Mouse (Mus musculus): Measurements from ENCODE around the gene Csnk1g2.
"Not testable (repeated sequence)": the region's sequence is repeated elsewhere in the genome, so short reads cannot be mapped to it uniquely, and the experiment has no call there.

Csnk1g2 gene

GRCm38 (mm10) chr10:80602698-80603325 is 19.8 kb upstream of the Csnk1g2 start, which contains the start of the genes Scamp4 and Adat3:
Scamp4 (plus strand) TSS chr10:80602872.
Adat3 (plus strand) TSS chr10:80602880.
- in situ Hi-C loops (cut with MseI, MboI) = no loop called here

GRCm38 (mm10) chr10:80603364-80603763 is 19.3 kb upstream of the Csnk1g2 start:
- in situ Hi-C loops (cut with MseI, MboI) = no loop called here

GRCm38 (mm10) chr10:80604001-80604509 is 18.6 kb upstream of the Csnk1g2 start:
- in situ Hi-C loops (cut with MseI, MboI) = no loop called here

- in situ Hi-C loops (cut with MseI, MboI) = no loop called here
Measured at GRCm38 (mm10) chr10:80604988-80605387, 17.6 kb upstream of the Csnk1g2 start.

- in situ Hi-C loops (cut with MseI, MboI) = not testable (repeated sequence)
Measured at GRCm38 (mm10) chr10:80605721-80606120, 16.9 kb upstream of the Csnk1g2 start, which contains the start of gene Gm49322. Gm49322 (plus strand) TSS chr10:80606021.

GRCm38 (mm10) chr10:80606306-80606705 is 16.3 kb upstream of the Csnk1g2 start:
- in situ Hi-C loops (cut with MseI, MboI) = no loop called here

- in situ Hi-C loops (cut with MseI, MboI) = no loop called here
Measured at GRCm38 (mm10) chr10:80606737-80607350, 15.8 kb upstream of the Csnk1g2 start.

- in situ Hi-C loops (cut with MseI, MboI) = no loop called here
Measured at GRCm38 (mm10) chr10:80608435-80608834, 14.2 kb upstream of the Csnk1g2 start.

- in situ Hi-C loops (cut with MseI, MboI) = no loop called here
Measured at GRCm38 (mm10) chr10:80609269-80609924, 13.2 kb upstream of the Csnk1g2 start.

- in situ Hi-C loops (cut with MseI, MboI) = no loop called here
Measured at GRCm38 (mm10) chr10:80610116-80610785, 12.4 kb upstream of the Csnk1g2 start.

GRCm38 (mm10) chr10:80611024-80611423 is 11.6 kb upstream of the Csnk1g2 start:
- in situ Hi-C loops (cut with MseI, MboI) = no loop called here

- in situ Hi-C loops (cut with MseI, MboI) = no loop called here
Measured at GRCm38 (mm10) chr10:80611905-80612304, 10.7 kb upstream of the Csnk1g2 start.

GRCm38 (mm10) chr10:80613821-80614220 is 8.8 kb upstream of the Csnk1g2 start:
- in situ Hi-C loops (cut with MseI, MboI) = no loop called here

- in situ Hi-C loops (cut with MseI, MboI) = no loop called here
Measured at GRCm38 (mm10) chr10:80614351-80614750, 8.3 kb upstream of the Csnk1g2 start.

GRCm38 (mm10) chr10:80618181-80618580 is 4.5 kb upstream of the Csnk1g2 start:
- in situ Hi-C loops (cut with MseI, MboI) = no loop called here

- in situ Hi-C loops (cut with MseI, MboI) = no loop called here
Measured at GRCm38 (mm10) chr10:80619465-80620244, 3.0 kb upstream of the Csnk1g2 start.

GRCm38 (mm10) chr10:80620365-80620764 is 2.3 kb upstream of the Csnk1g2 start:
- in situ Hi-C loops (cut with MseI, MboI) = no loop called here

GRCm38 (mm10) chr10:80620796-80621689 is 1.6 kb upstream of the Csnk1g2 start:
- in situ Hi-C loops (cut with MseI, MboI) = no loop called here

GRCm38 (mm10) chr10:80621690-80621939 is 1.0 kb upstream of the Csnk1g2 start:
- in situ Hi-C loops (cut with MseI, MboI) = no loop called here

GRCm38 (mm10) chr10:80621940-80622660 is 538 bp upstream of the Csnk1g2 start:
- in situ Hi-C loops (cut with MseI, MboI) = no loop called here

Measured in mouse trophoblast stem cell (cell line).